Mouse (Mus musculus) limb, embryonic 10.5 days (tissue): Measurements from ENCODE around the gene Gtf3c5. TPM values are rescaled to one million over a fixed set of nuclear protein-coding genes. Genes with fewer than 3 reads are reported as not detected.

Experiments
- DNase-seq: peaks from one replicate; pipeline ENCODE4 v3.0.0-alpha.2; 2017; ENCODE audit warnings: low spot score
- H3K27ac ChIP-seq: fragments of 300-500 bp; sonication (generic); 2 replicates; pipeline ENCODE4 v1.5.1; 2016; ENCODE audit warnings: mild to moderate bottlenecking
- H3K27me3 ChIP-seq: fragments of 300-500 bp; sonication (generic); 2 replicates; pipeline ENCODE4 v1.6.1; 2016; ENCODE audit warnings: low read depth, mild to moderate bottlenecking; ENCODE audit not compliant: poor library complexity, severe bottlenecking
- H3K36me3 ChIP-seq: fragments of 300-500 bp; sonication (generic); 2 replicates; pipeline ENCODE4 v1.6.1; 2016; ENCODE audit warnings: mild to moderate bottlenecking, moderate library complexity
- H3K4me1 ChIP-seq: fragments of 300-500 bp; sonication (generic); 2 replicates; pipeline ENCODE4 v1.6.1; 2016
- H3K4me3 ChIP-seq: fragments of 300-500 bp; sonication (generic); 2 replicates; pipeline ENCODE4 v1.5.1; 2016; ENCODE audit warnings: mild to moderate bottlenecking, moderate library complexity
- H3K9me3 ChIP-seq: fragments of 300-500 bp; sonication (generic); replicated peaks from 2 replicates; pipeline ENCODE4 v1.6.1; 2016; ENCODE audit warnings: mild to moderate bottlenecking
- WGBS: fragments of 180-500 bp; shearing (Covaris S2); methylation state at CpG from one replicate; pipeline ENCODE4 v1.1.7; 2016; 5-methylcytosine and 5-hydroxymethylcytosine counted together
- polyA plus RNA-seq: library from polyadenylated mRNA; unstranded; fragments of >200 nt; fragmentation: Nextera tagmentation; extraction: Ambion mirVana; gene quantifications from 2 replicates; pipeline ENCODE4 v1.2.1, GENCODE M21; 2016

Gene Gtf3c5
- polyA plus RNA-seq, 1 experiment from 2014 or later: 71.6 TPM

DNA sequence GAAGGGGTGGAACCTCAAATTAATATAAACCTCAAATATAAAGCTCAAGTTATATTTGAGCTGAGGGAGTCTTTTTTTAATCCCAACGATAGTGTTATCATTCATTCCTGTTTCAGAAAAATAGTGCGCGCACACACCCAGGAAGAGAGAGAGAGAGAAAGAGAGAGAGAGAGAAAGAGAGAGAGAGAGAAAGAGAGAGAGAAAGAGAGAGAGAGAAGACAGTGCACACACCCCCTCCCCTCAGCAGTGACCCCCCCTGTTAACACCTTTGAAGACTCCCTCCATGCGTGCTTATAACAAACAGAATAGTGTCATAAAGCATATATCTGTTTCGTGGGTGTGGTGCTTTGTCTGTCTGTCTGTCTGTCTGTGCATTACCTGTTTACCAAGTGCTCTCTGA lies 20.0 kb upstream of the Gtf3c5 start:
- 94% methylated on average over 5 of the region's 5 CpGs for WGBS
- Histone ChIP-seq H3K9me3 (no peaks in the 10 kb centered on the region), H3K27ac (no peak overlapping the region), H3K27me3 (no peaks in the 10 kb centered on the region), H3K4me1 (peaks cover 23% of the 10 kb centered on the region), H3K4me3 (no peak overlapping the region), H3K36me3 (no peaks in the 10 kb centered on the region)
- DNase-seq: no peak

DNA sequence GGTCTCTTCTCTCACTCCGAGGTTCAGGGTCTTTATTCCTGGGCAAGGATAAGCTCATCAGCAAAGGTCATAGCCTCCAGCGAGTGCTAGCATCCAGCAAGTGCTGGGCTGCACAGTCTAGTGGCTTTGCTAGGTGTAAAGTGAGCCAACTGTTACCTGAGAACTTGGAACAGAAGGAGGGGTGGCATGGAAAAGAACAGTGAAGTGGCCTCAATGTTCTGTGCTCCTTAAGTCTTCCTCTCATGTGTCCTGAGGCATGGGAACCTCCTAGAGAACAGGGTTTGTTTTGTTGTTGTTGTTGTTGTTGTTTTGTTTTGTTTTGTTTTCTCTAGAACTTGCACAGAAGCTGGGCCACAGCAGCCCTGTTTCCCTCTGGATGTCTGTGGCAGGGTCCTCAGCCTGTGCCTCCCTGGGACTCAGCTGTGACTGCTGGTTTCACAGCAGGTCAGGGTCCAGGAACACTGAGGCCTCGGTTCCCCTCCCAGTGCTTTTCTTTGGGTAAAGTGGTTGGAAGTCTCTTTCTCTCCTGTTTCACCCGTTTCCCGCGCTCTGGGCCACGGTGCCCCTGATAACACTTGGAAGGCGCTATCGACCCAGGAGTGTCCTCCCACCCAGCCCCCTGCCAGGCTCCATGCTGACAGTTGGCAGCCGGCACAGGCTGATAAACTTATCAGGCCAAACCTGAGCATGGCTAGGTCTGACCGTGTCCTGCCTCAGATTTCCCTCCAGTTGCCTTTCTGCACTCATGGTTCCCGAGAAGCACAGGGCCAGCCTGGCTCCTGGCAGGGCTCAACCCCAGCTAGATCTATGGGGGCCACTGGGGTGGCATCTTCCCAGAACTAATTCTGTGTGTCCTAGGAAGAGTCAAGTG lies 18.4 kb upstream of the Gtf3c5 start:
- WGBS: 67% methylated on average over 12 of the region's 12 CpGs
- DNase-seq: no peak
- Histone ChIP-seq H3K27ac (no peak overlapping the region), H3K27me3 (no peaks in the 10 kb centered on the region), H3K9me3 (no peaks in the 10 kb centered on the region), H3K4me3 (no peak overlapping the region), H3K36me3 (no peaks in the 10 kb centered on the region), H3K4me1 (peaks cover 24% of the 10 kb centered on the region)

DNA sequence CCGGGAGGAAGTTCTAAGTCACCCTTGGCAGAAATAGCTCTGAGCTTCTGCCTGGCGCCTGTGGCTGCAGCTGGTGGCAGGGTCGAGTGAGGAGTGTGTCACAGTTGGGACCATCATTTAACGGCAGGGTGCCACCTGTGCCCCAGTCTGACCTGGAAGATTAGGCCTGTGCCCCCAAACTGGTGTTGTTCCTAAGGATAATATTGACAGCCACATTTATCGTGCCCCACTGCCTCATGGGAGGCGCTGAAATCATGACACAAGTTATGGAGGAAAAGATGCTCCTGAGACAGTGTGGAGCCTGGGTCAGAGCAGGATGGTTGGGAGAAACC lies 16.0 kb upstream of the Gtf3c5 start:
- H3K9me3 ChIP-seq: no peaks in the 10 kb centered on the region
- H3K4me3 ChIP-seq: no peak overlapping the region
- WGBS: 78% methylated on average over 6 of the region's 6 CpGs
- no peak overlapping the region for H3K27ac ChIP-seq
- DNase-seq: no peak
- no peaks in the 10 kb centered on the region for H3K27me3 ChIP-seq
- peaks cover 16% of the 10 kb centered on the region for H3K4me1 ChIP-seq
- no peaks in the 10 kb centered on the region for H3K36me3 ChIP-seq

GRCm38 (mm10) chr2:28598692-28599568 lies 15.4 kb upstream of the Gtf3c5 start:
- WGBS: 75% methylated on average over 12 of the region's 12 CpGs
- Histone ChIP-seq H3K9me3 (no peaks in the 10 kb centered on the region), H3K36me3 (no peaks in the 10 kb centered on the region), H3K27ac (0 out of 2 replicates have a peak overlapping the region, but pooled peaks have one; percentile 32), H3K27me3 (0 out of 2 replicates have a peak, but pooled peaks cover 2% of the 10 kb centered on the region), H3K4me3 (no peak overlapping the region), H3K4me1 (peaks cover 16% of the 10 kb centered on the region)
- no peak for DNase-seq

GRCm38 (mm10) chr2:28597733-28598547 lies 14.4 kb upstream of the Gtf3c5 start:
- Histone ChIP-seq H3K27ac (no peak overlapping the region), H3K9me3 (no peaks in the 10 kb centered on the region), H3K4me1 (peaks cover 16% of the 10 kb centered on the region), H3K27me3 (peaks cover 12% of the 10 kb centered on the region; the same call in 1 of the 2 replicates), H3K36me3 (no peaks in the 10 kb centered on the region), H3K4me3 (no peak overlapping the region)
- WGBS: 77% methylated on average over 7 of the region's 7 CpGs
- DNase-seq: no peak

GRCm38 (mm10) chr2:28596998-28597397 lies 13.4 kb upstream of the Gtf3c5 start:
- Histone ChIP-seq H3K9me3 (no peaks in the 10 kb centered on the region), H3K4me3 (no peak overlapping the region), H3K36me3 (no peaks in the 10 kb centered on the region), H3K4me1 (peaks cover 16% of the 10 kb centered on the region), H3K27ac (no peak overlapping the region), H3K27me3 (peaks cover 15% of the 10 kb centered on the region; the same call in 1 of the 2 replicates)
- WGBS: 87% methylated on average over 7 of the region's 7 CpGs
- no peak for DNase-seq

- WGBS: 77% methylated on average over 7 of the region's 7 CpGs
- Histone ChIP-seq H3K36me3 (no peaks in the 10 kb centered on the region), H3K9me3 (no peaks in the 10 kb centered on the region), H3K4me3 (no peak overlapping the region), H3K27me3 (peaks cover 15% of the 10 kb centered on the region; the same call in 1 of the 2 replicates), H3K4me1 (peaks cover 16% of the 10 kb centered on the region), H3K27ac (no peak overlapping the region)
- no peak for DNase-seq
These were observed 12.5 kb upstream of the Gtf3c5 start for GRCm38 (mm10) chr2:28596021-28596420.

- WGBS: 6% methylated on average over 15 of the region's 15 CpGs
- H3K36me3 ChIP-seq: no peaks in the 10 kb centered on the region
- peak; percentile 81 for DNase-seq
- H3K4me3 ChIP-seq: no peak overlapping the region
- peaks cover 1% of the 10 kb centered on the region; the same call in 1 of the 2 replicates for H3K4me1 ChIP-seq
- peaks cover 15% of the 10 kb centered on the region; the same call in 1 of the 2 replicates for H3K27me3 ChIP-seq
- no peaks in the 10 kb centered on the region for H3K9me3 ChIP-seq
- H3K27ac ChIP-seq: no peak overlapping the region
These were observed 9.3 kb upstream of the Gtf3c5 start for GRCm38 (mm10) chr2:28592809-28593208.

DNA sequence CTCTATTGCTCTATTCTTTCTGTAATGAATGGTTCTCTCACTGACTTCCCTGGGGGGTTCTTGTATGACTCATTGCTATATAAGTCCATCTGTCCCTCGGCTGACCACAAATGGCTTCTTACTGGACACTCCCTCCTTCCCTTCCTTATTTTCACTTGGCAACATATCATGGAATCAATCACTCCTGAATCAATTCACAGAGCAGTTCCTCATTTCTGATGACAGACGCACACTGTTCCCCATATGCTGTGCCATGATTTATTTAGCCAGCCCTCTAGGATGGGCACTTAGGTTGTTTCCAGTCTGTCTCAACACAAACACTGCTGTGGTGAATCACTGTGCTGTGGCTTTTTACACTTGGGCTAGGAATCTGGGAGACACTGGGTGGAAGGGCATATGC lies 7.9 kb upstream of the Gtf3c5 start:
- WGBS: 86% methylated on average over 2 of the region's 2 CpGs

DNA sequence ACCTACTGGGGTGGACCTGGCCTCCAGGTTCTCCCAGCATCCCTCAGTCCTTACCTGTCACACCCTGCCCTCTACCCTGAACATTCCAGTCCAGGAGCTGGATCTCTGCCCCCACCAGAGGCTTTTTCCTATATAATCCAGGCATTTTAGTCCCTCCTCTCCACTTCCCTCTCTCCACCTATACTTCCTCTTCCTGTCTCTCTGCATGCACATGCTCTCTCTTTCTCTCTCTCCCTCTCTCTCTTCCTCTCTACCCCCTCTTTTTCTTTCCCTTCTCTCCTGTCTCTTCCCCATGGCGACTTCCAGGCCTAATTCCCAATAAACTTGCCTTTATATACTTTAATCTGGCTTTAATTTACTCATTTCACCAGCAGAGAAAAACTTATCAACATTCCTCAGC lies 5.0 kb upstream of the Gtf3c5 start:
- peaks cover 5% of the 10 kb centered on the region for H3K4me1 ChIP-seq
- H3K9me3 ChIP-seq: no peaks in the 10 kb centered on the region
- H3K27me3 ChIP-seq: peaks cover 10% of the 10 kb centered on the region
- no peak overlapping the region for H3K4me3 ChIP-seq
- no peak for DNase-seq
- WGBS: 40% methylated on average over 1 of the region's 1 CpGs
- H3K36me3 ChIP-seq: no peaks in the 10 kb centered on the region
- no peak overlapping the region for H3K27ac ChIP-seq

More for the DNA sequence above, 7.9 kb upstream of the Gtf3c5 start:
- Histone ChIP-seq H3K27ac (no peak overlapping the region), H3K27me3 (peaks cover 15% of the 10 kb centered on the region), H3K9me3 (no peaks in the 10 kb centered on the region), H3K4me3 (no peak overlapping the region), H3K36me3 (no peaks in the 10 kb centered on the region), H3K4me1 (no peaks in the 10 kb centered on the region)
- no peak for DNase-seq

- 48% methylated on average over 2 of the region's 2 CpGs for WGBS
- no peak for DNase-seq
- Histone ChIP-seq H3K36me3 (peaks cover 5% of the 10 kb centered on the region), H3K27ac (no peak overlapping the region), H3K27me3 (no peaks in the 10 kb centered on the region; the same call in 1 of the 2 replicates), H3K4me3 (no peak overlapping the region), H3K4me1 (peaks cover 20% of the 10 kb centered on the region), H3K9me3 (no peaks in the 10 kb centered on the region)
These were observed 2.2 kb upstream of the Gtf3c5 start for GRCm38 (mm10) chr2:28585730-28586129.

DNA sequence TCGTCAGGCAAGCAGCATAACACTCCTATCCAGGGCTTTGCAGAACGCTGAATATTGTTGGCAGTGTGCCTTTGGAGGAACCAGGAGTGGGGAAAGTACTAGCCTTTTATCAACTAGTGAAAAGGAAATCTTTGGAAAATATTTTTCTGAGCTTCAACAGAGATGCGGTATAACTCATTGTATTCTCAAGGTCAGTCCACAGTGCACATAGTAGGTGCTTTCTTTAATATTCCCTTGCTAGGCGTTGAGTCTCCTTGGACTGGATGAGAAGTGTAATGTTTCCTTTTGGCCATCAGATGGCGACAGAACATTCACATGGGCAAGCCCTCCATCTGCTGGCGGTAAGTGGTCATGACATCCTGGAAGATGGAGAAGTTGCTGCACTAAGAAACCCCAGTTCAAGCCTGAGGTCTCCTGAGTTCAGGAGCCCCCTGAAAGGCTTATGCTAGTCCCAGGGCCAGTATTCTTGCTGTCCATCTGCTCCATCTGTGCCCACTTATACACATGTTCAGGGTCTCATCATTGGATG lies 1.6 kb upstream of the Gtf3c5 start:
- H3K4me1 ChIP-seq: peaks cover 20% of the 10 kb centered on the region
- no peaks in the 10 kb centered on the region; the same call in 1 of the 2 replicates for H3K27me3 ChIP-seq
- peak; percentile 78 for DNase-seq
- no peaks in the 10 kb centered on the region for H3K9me3 ChIP-seq
- no peak overlapping the region for H3K4me3 ChIP-seq
- H3K36me3 ChIP-seq: peaks cover 11% of the 10 kb centered on the region
- 23% methylated on average over 6 of the region's 6 CpGs for WGBS
- H3K27ac ChIP-seq: no peak overlapping the region
